Mouse (Mus musculus) forebrain, postnatal 0 days (tissue): ENCODE measurements at regions not wholly inside any gene's neighbourhood (a gene's known extent, or its start where the extent isn't known, plus 50 kb on each side); places are given as distances from the start of the nearest gene placed in this dataset.

ENCODE experiments used
- ATAC-seq: fragments of 200-750 bp; cut with Nextera tagmentation; 2 replicates; pipeline ENCODE4 v1.8.0; 2017; ENCODE audit warnings: mild to moderate bottlenecking, moderate library complexity
- DNase-seq: peaks from one replicate; pipeline ENCODE4 v3.0.0-alpha.2; 2015
- H3K27ac ChIP-seq: fragments of 300-500 bp; sonication (generic); 2 replicates; pipeline ENCODE4 v1.5.1; 2014; ENCODE audit warnings: low read depth, mild to moderate bottlenecking, antibody characterized with exemption, low read length, moderate library complexity, mixed read lengths
- H3K27me3 ChIP-seq: fragments of 300-500 bp; sonication (generic); 2 replicates; pipeline ENCODE4 v1.6.1; 2014; ENCODE audit warnings: mild to moderate bottlenecking, low read length, mixed read lengths; ENCODE audit not compliant: insufficient read depth
- H3K36me3 ChIP-seq: fragments of 300-500 bp; sonication (generic); 2 replicates; pipeline ENCODE4 v1.6.1; 2014; ENCODE audit warnings: mild to moderate bottlenecking, moderate library complexity; ENCODE audit not compliant: insufficient read depth
- H3K4me1 ChIP-seq: fragments of 300-500 bp; sonication (generic); 2 replicates; pipeline ENCODE4 v1.6.1; 2014; ENCODE audit warnings: antibody characterized with exemption; ENCODE audit not compliant: insufficient read depth
- H3K4me2 ChIP-seq: fragments of 300-500 bp; sonication (generic); 2 replicates; pipeline ENCODE4 v1.6.1; 2014; ENCODE audit warnings: low read depth, mild to moderate bottlenecking, moderate library complexity
- H3K4me3 ChIP-seq: fragments of 300-500 bp; sonication (generic); 2 replicates; pipeline ENCODE4 v1.5.1; 2014; ENCODE audit warnings: low read depth, low read length, mixed read lengths
- H3K9ac ChIP-seq: fragments of 300-500 bp; sonication (generic); 2 replicates; pipeline ENCODE4 v1.6.1; 2014; ENCODE audit warnings: mild to moderate bottlenecking
- H3K9me3 ChIP-seq: fragments of 300-500 bp; sonication (generic); 2 replicates; pipeline ENCODE4 v1.6.1; 2016; ENCODE audit warnings: low read length
- CTCF ChIP-seq: sonication (generic); IDR thresholded peaks from 2 replicates; pipeline ENCODE4 v1.5.1; 2016; ENCODE audit warnings: antibody characterized with exemption, control low read depth, low read depth
- WGBS: fragments of 180-500 bp; shearing (Covaris S2); extraction: QIAGEN DNeasy Blood & Tissue Kit; methylation state at CpG from one replicate; pipeline ENCODE4 v1.1.7; 2014; 5-methylcytosine and 5-hydroxymethylcytosine counted together

DNA sequence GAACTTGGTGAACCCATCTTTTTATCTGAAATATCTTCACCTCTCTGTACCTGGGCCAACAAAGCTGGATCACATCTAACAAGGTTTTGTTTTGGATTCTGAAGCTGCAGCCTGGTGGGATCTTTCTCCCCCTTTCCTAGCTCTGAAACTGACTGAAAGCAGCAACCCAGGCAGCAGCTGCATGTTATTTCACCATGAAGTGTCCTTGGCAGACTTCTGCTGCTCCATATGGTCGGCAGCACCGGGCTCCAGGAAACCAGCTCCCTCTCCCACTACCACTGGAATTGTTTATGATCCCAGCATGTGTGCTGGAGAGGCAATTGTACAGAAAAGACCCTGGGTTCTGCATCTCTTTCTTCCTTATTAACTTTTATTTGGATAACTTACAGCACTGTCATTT, 145.0 kb downstream of the Spata18 start:
- no peak for ATAC-seq
- Histone ChIP-seq H3K4me3 (no peak overlapping the region), H3K27me3 (no peaks in the 10 kb centered on the region), H3K4me1 (no peaks in the 10 kb centered on the region), H3K27ac (no peak overlapping the region), H3K9me3 (no peaks in the 10 kb centered on the region), H3K9ac (no peak overlapping the region), H3K4me2 (no peak overlapping the region), H3K36me3 (no peaks in the 10 kb centered on the region)
- TF ChIP-seq CTCF = no peak
- 31% methylated on average over 2 of the region's 2 CpGs for WGBS
- DNase-seq = peak; percentile 42

DNA sequence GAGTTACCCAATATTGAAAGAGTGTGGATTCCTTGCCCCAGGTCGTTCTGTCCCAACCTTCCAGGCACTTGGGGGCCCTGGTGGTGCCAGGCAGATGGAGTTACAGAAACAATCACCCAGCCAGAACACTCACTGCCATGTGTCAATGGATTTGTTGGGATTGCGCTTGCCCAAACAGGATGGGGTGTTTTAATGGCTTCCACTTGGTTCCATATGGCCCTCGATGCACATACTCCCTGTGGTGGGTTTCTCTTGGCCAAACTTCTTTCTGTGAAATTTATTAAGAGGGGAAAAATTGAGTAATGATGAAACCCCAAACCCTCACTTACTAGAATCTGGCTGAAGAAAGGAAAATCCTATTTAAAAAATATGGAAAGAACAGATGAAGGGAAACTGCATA, 146.8 kb downstream of the Spata18 start:
- DNase-seq (no peak), ATAC-seq (no peak)
- no peak overlapping the region for H3K27ac ChIP-seq
- 64% methylated on average over 3 of the region's 3 CpGs for WGBS
- H3K27me3 ChIP-seq = no peaks in the 10 kb centered on the region
- no peak overlapping the region for H3K4me3 ChIP-seq
- no peaks in the 10 kb centered on the region for H3K9me3 ChIP-seq
- H3K4me1 ChIP-seq = no peaks in the 10 kb centered on the region
- H3K36me3 ChIP-seq = no peaks in the 10 kb centered on the region
- no peak overlapping the region for H3K4me2 ChIP-seq
- TF ChIP-seq CTCF = no peak
- no peak overlapping the region for H3K9ac ChIP-seq

DNA sequence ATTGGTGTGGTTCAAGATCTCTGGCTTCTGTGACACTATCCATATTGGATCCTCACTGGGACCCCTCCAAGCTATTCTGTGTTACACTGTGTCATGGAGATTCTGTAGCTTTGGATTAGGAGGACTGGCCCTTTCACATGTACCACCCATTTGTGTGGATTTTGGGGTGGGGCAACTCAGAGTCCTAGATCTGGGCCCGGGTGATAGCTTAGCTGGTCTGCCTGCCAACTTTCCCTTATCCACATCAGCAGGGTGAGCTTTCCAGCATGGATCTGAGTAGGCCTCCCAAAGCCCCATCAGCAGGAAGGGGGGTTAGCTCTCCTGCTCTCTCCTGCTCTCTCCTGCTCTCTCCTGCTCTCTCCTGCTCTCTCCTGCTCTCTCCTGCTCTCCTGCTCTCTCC, 152.3 kb downstream of the Spata18 start:
- 77% methylated on average over 1 of the region's 1 CpGs for WGBS
- no peak overlapping the region for H3K27ac ChIP-seq

DNA sequence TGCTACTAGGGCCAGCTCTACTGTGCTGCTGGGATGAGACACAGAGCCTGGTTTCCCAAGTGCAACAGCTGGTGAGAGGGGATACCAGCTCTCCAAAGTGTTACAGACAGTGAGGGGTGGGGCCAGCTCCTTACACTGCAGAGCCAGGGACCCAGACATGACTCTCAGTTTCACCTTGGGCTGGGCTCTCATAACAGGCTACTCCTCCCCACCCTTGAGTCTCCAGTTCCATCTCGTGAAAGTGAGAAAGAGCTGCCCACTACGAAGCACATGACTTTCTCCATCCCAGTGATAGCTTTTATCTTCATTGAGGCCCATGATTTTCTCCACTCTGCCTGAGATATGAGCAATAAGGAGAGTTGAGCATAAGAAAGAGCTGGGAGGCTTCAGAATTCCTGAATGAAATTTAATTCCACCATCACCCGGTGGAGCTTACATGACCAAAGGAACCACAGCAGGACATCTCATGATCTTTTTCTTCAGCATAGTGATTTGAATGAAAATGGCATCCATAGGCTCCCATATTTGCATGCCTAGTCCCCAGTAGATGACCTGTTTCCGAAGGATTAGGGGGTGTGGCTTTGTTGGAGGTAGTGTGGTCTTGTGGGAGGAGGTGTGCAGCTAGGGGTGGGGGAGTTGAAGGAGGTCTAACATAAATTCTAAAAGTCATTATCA, 153.5 kb downstream of the Spata18 start:
- TF ChIP-seq CTCF = no peak
- no peak overlapping the region for H3K27ac ChIP-seq

More for the DNA sequence above, 152.3 kb downstream of the Spata18 start:
- no peak for TF ChIP-seq CTCF
- no peaks in the 10 kb centered on the region for H3K27me3 ChIP-seq
- ATAC-seq (no peak), DNase-seq (no peak)
- no peak overlapping the region for H3K4me3 ChIP-seq
- H3K36me3 ChIP-seq = no peaks in the 10 kb centered on the region
- H3K4me1 ChIP-seq = no peaks in the 10 kb centered on the region
- H3K9me3 ChIP-seq = no peaks in the 10 kb centered on the region
- H3K4me2 ChIP-seq = no peak overlapping the region
- no peak overlapping the region for H3K9ac ChIP-seq

DNA sequence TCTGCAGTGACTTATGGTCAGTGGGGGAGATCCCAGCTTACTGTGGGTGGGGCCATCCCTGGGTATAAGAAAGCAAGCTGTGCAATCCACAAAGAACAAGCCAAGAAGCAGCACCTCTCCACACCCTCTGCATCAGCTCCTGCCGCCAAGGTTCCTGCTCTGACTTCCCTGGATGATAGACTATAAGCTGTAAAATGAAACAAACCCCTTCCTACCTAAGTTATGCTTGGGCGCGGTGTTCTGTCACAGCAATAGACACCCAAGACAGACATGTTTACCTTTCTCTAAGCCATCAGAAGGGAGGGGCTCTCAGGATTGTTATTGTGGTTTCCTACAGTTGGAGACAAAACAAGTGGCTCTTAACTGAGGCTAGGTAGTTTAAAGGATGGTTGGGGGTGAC, 159.5 kb downstream of the Spata18 start:
- H3K36me3 ChIP-seq = no peaks in the 10 kb centered on the region
- no peaks in the 10 kb centered on the region for H3K4me1 ChIP-seq
- ATAC-seq (no peak), DNase-seq (no peak)
- no peaks in the 10 kb centered on the region for H3K9me3 ChIP-seq
- 91% methylated on average over 3 of the region's 3 CpGs for WGBS
- H3K4me2 ChIP-seq = no peak overlapping the region
- no peaks in the 10 kb centered on the region for H3K27me3 ChIP-seq
- H3K9ac ChIP-seq = no peak overlapping the region
- H3K27ac ChIP-seq = no peak overlapping the region
- TF ChIP-seq CTCF = no peak
- no peak overlapping the region for H3K4me3 ChIP-seq

More for the DNA sequence above, 153.5 kb downstream of the Spata18 start:
- H3K36me3 ChIP-seq = no peaks in the 10 kb centered on the region
- H3K4me2 ChIP-seq = no peak overlapping the region
- no peak overlapping the region for H3K4me3 ChIP-seq
- ATAC-seq (no peak), DNase-seq (no peak)
- H3K9ac ChIP-seq = no peak overlapping the region
- WGBS = 69% methylated on average over 4 of the region's 4 CpGs
- H3K4me1 ChIP-seq = no peaks in the 10 kb centered on the region
- H3K9me3 ChIP-seq = no peaks in the 10 kb centered on the region
- H3K27me3 ChIP-seq = no peaks in the 10 kb centered on the region

DNA sequence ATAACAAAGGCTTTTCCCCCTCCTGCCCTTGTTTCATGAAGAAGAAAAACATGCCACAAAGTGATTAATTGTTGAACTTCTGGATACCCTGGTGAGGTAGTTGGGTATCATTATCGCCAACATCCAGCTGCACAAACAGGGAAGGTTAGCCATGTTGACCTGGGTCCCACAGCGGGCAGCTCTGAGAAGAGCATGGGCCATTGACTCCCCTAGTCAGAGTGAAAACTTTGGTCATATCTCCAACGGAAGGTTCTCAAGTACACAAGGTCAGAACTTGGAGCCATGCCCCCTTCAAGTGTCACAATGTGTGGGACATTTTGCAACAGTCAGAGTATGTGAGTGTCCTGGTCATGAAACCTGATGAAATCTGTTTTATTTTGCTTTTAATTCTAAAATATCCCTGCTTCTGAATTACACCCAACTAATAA, 159.9 kb downstream of the Spata18 start:
- 85% methylated on average over 3 of the region's 3 CpGs for WGBS
- no peak for TF ChIP-seq CTCF
- no peak overlapping the region for H3K27ac ChIP-seq
- H3K9me3 ChIP-seq = no peaks in the 10 kb centered on the region
- ATAC-seq = no peak
- no peak overlapping the region for H3K4me2 ChIP-seq
- no peaks in the 10 kb centered on the region for H3K36me3 ChIP-seq
- H3K9ac ChIP-seq = no peak overlapping the region
- H3K4me3 ChIP-seq = no peak overlapping the region
- H3K4me1 ChIP-seq = no peaks in the 10 kb centered on the region
- H3K27me3 ChIP-seq = no peaks in the 10 kb centered on the region
- DNase-seq = no peak

DNA sequence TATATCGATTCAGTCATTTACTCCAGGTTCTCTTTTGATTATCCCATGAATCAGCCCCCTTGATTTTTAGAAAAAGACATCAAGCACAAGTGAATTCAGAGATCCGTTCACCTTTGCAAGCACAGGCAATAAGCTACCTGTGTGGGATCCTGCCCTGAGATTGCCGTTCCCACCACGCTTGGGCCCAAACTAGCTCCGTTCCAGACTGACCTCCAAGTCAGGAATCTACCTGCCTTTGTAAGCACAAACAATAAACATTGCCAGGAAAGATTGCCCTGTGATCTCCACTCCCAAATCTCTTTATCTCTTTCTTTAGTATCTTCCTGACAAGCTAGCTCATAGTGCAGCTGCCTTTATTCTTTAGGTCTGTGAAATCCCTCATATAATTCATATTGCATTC, 164.6 kb downstream of the Spata18 start:
- Histone ChIP-seq H3K27me3 (no peaks in the 10 kb centered on the region), H3K4me1 (no peaks in the 10 kb centered on the region), H3K9ac (no peak overlapping the region), H3K4me2 (no peak overlapping the region), H3K9me3 (no peaks in the 10 kb centered on the region), H3K27ac (no peak overlapping the region), H3K4me3 (no peak overlapping the region), H3K36me3 (no peaks in the 10 kb centered on the region)
- no peak for TF ChIP-seq CTCF
- DNase-seq (no peak), ATAC-seq (no peak)
- 95% methylated on average over 5 of the region's 5 CpGs for WGBS

DNA sequence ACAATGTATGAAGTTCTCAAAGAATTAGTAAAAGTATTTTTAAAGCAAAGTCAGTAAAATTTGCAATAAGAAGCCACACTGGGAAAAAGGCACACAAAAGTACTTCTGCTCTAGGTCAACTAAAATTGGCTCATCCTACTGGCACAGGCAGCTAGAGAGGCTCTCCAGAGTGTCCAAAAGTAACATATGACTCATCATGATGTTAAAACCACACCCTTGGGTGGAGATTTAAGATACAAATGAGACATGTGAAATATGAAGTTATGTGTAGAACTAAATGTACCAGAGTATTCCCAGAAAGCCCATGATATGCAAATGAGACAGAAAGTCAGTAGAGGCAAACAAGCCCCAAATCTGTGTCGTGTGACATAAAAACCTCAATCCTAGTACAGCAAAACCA, 166.0 kb downstream of the Spata18 start:
- H3K4me1 ChIP-seq = no peaks in the 10 kb centered on the region
- TF ChIP-seq CTCF = no peak
- ATAC-seq = no peak
- H3K4me2 ChIP-seq = no peak overlapping the region
- no peaks in the 10 kb centered on the region for H3K36me3 ChIP-seq
- H3K4me3 ChIP-seq = no peak overlapping the region
- no peak for DNase-seq
- H3K9me3 ChIP-seq = no peaks in the 10 kb centered on the region
- no peaks in the 10 kb centered on the region for H3K27me3 ChIP-seq
- H3K9ac ChIP-seq = no peak overlapping the region
- 92% methylated on average over 1 of the region's 1 CpGs for WGBS
- no peak overlapping the region for H3K27ac ChIP-seq
